Mouse (Mus musculus) spleen, postnatal 0 days (tissue): ENCODE results near the gene Olfr801. TPM values are rescaled to one million over a fixed set of nuclear protein-coding genes. Genes with fewer than 3 reads are reported as not detected.

ENCODE experiments used
- polyA plus RNA-seq: library from polyadenylated mRNA; unstranded; fragments of >200 nt; fragmentation: Nextera tagmentation; extraction: Ambion mirVana; gene quantifications from 2 replicates; pipeline ENCODE4 v1.2.1, GENCODE M21; 2015

Olfr801 gene
- not detected in 2 replicates for polyA plus RNA-seq

DNA sequence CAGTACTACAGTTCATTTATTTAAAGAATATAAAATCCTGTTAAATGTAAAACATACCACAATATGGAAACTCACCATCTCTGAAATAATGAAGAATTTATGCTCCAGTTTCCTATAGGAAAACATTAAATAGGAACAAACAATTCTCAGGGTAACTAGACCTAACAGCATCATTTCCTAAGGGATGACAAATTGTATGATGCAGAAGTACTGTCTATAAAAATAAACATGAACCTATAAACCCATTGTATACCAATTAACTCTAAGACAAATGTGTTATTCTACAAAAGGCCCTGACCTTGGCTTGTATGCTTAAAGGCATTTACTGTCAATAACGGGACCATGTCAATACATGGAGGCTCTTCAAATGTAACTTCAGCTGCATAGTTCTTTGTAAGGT, at the start of gene Olfr801:
Olfr801 (minus strand) TSS at position 101 of the 400 bp plus-strand sequence.

DNA sequence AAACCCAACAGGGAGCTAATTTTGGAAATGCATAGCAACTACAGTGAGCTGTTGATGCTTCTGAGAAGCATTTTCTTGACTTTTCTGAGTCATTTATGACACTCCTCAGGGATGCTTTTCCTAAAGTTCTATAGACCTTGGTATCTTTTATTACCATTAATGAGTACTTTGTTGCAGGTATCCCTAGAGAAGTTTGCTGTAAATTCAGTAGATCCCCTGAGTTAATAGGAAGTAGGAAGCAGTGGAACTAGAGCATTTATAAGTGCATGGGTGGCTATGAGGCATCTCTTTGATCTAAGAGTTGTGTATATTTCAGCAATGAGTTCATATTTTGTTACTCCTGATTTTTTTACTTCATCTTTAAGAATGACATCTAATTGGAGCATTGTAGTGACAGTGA, 29.2 kb upstream of the Olfr801 start, which contains the start of gene Olfr804:
Olfr804 (plus strand) TSS at position 301 of the 400 bp plus-strand sequence.

DNA sequence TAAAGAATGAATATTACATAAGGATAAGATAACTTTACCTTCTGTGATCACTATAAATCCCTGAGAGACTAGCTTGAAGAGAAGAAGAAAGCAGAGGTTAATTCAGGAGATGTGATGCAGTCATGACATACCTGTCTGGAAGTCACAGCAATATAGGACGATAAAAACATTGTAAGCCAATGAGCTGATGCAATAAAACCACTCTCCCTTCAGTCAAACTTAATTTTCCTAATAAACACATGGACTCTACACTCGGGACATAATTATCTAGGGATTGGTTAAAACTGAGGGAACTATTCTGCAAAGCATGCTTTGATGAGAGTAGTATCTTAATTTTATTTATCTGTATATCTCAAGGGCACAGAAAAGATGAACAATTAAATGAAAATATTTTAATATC, 20.5 kb upstream of the Olfr801 start, which contains the start of gene Olfr803:
Olfr803 (minus strand) TSS at position 101 of the 400 bp plus-strand sequence.

GRCm38 (mm10) chr10:129688069-129688468, 14.4 kb upstream of the Olfr801 start, which contains the start of gene Olfr802:
Olfr802 (minus strand) TSS chr10:129688169.

GRCm38 (mm10) chr10:129657394-129657793, 16.3 kb downstream of the Olfr801 start, which contains the start of gene Olfr800:
Olfr800 (plus strand) TSS chr10:129657694.

DNA sequence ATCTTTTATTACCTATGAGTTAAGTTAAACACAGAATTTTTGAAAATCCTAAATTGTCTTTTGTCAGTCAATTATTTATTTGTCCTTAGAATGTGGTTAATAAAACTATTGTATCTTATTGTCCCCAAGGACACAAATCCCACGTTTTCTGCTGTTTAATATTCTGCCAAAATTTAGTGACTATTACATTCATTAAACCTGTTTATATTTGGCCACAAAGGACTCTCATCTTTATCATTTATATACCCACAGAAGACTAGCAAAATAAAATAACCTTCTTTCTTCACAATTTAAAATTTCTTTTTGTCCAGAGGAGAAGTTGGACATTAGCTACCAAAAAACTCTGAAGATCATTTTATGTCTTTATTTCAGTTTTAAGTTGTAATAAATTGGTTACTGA, 36.5 kb downstream of the Olfr801 start, which contains the start of gene Olfr799:
Olfr799 (plus strand) TSS at position 301 of the 400 bp plus-strand sequence.

GRCm38 (mm10) chr10:129627834-129628233, 45.8 kb downstream of the Olfr801 start, which contains the start of gene Olfr798:
Olfr798 (minus strand) TSS chr10:129627934.

Other genes starting within 250 kb of the Olfr801 start
- not detected in 2 replicates for gene Olfr786, start 246.6 kb downstream of the Olfr801 start, polyA plus RNA-seq
- not detected in 2 replicates for gene Olfr787, start 212.0 kb downstream of the Olfr801 start, polyA plus RNA-seq
- gene Olfr788, start 202.9 kb downstream of the Olfr801 start, polyA plus RNA-seq, result not detected in 2 replicates
- gene Olfr789, start 189.1 kb downstream of the Olfr801 start, polyA plus RNA-seq, result not detected in 2 replicates
- gene Olfr790, start 175.4 kb downstream of the Olfr801 start, polyA plus RNA-seq, result not detected in 2 replicates
- gene Olfr791, start 152.1 kb downstream of the Olfr801 start, polyA plus RNA-seq, result not detected in 2 replicates
- not detected in 2 replicates for gene Olfr792, start 134.7 kb downstream of the Olfr801 start, polyA plus RNA-seq
- gene Olfr794, start 106.2 kb downstream of the Olfr801 start, polyA plus RNA-seq, result not detected in 2 replicates
- not detected in 2 replicates for gene Olfr796, start 61.3 kb downstream of the Olfr801 start, polyA plus RNA-seq
- not detected in 2 replicates for gene Olfr798, start 45.9 kb downstream of the Olfr801 start, polyA plus RNA-seq
- not detected in 2 replicates for gene Olfr799, start 36.4 kb downstream of the Olfr801 start, polyA plus RNA-seq
- gene Olfr800, start 16.2 kb downstream of the Olfr801 start, polyA plus RNA-seq, result not detected in 2 replicates
- gene Olfr802, start 14.3 kb upstream of the Olfr801 start, polyA plus RNA-seq, result 0.02 TPM in 1 of 2 replicates, not detected in the other
- gene Olfr803, start 20.4 kb upstream of the Olfr801 start, polyA plus RNA-seq, result not detected in 2 replicates
- gene Olfr804, start 29.3 kb upstream of the Olfr801 start, polyA plus RNA-seq, result not detected in 2 replicates
- gene Olfr805, start 55.5 kb upstream of the Olfr801 start, polyA plus RNA-seq, result not detected in 2 replicates
- gene Olfr806, start 68.1 kb upstream of the Olfr801 start, polyA plus RNA-seq, result not detected in 2 replicates
- not detected in 2 replicates for gene Olfr807, start 83.9 kb upstream of the Olfr801 start, polyA plus RNA-seq
- gene Olfr808, start 91.6 kb upstream of the Olfr801 start, polyA plus RNA-seq, result not detected in 2 replicates
- not detected in 2 replicates for gene Olfr809, start 100.8 kb upstream of the Olfr801 start, polyA plus RNA-seq
- not detected in 2 replicates for gene Olfr810, start 121.1 kb upstream of the Olfr801 start, polyA plus RNA-seq
- gene Olfr811, start 130.5 kb upstream of the Olfr801 start, polyA plus RNA-seq, result not detected in 2 replicates
- not detected in 2 replicates for gene Olfr812, start 172.2 kb upstream of the Olfr801 start, polyA plus RNA-seq
- gene Olfr813, start 181.5 kb upstream of the Olfr801 start, polyA plus RNA-seq, result not detected in 2 replicates
- gene Olfr814, start 206.0 kb upstream of the Olfr801 start, polyA plus RNA-seq, result not detected in 2 replicates
- not detected in 2 replicates for gene Olfr815, start 232.0 kb upstream of the Olfr801 start, polyA plus RNA-seq
- gene Olfr816, start 241.7 kb upstream of the Olfr801 start, polyA plus RNA-seq, result not detected in 2 replicates